Mouse (Mus musculus) neutrophil, adult 65 days (primary cell): Measurements from ENCODE around the gene Htr1b. TPM values are rescaled to one million over a fixed set of nuclear protein-coding genes. Genes with fewer than 3 reads are reported as not detected.

Experiments
- total RNA-seq: library from RNA; stranded (reverse); gene quantifications from 2 replicates; pipeline ENCODE4 v1.2.4, GENCODE M21; 2023

The Htr1b gene
- total RNA-seq = not detected in 2 replicates

DNA sequence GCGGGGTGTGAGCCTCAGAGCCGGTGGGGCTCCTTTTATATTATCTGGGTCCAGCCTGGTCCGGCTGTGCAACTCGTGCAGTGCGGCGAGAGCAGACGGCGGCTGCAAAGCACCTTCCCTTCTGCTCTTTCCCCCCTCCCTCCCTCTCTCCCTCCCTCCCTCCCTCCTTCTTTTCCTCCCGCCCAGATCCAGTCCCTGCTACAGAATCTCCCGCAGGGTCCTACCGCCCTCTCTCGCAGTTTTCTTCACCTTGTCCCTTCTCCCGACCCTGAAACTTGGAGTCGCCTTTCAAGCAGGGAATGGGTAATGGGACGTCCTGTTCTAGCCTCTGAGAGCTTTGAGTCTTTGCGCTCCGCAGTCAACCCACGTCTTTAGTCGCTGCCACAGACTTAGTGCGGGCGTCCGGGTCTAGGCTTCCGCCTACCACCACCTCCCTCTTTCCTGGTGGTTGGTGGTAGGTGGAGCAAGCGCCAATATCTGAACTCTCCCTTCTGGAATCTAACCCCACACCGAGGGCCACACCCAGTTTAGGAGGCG, at the start of gene Htr1b:
TSS of gene Htr1b (minus strand) at position 392 of the 537 bp plus-strand sequence.

Other genes starting within 250 kb of the Htr1b start
- gene Mei4, start 229.8 kb upstream of the Htr1b start, total RNA-seq = not detected in 2 replicates